Mouse (Mus musculus): ENCODE data around the gene Ssu72. TPM values are rescaled to one million over a fixed set of nuclear protein-coding genes. Genes with fewer than 3 reads are reported as not detected.

The Ssu72 gene
- total RNA-seq, 4 experiments from 2014 or later = 43.2 to 53.5 (median 51.2) TPM

Other genes starting within 250 kb of the Ssu72 start
- gene Tmem52, start 235.7 kb upstream of the Ssu72 start, total RNA-seq (2022) = 1 to 10 TPM; 4.2 to 9.6 (median 6.2) TPM
- gene Gnb1, start 213.4 kb upstream of the Ssu72 start, total RNA-seq (2022) = 100 to 1,000 TPM; 136 to 150 (median 142) TPM
- gene Nadk, start 142.4 kb upstream of the Ssu72 start, total RNA-seq (2022) = 10 to 100 TPM; 23.8 to 30.2 (median 29.1) TPM
- 1 to 10 TPM; 6.2 to 7.8 (median 6.9) TPM for gene Slc35e2, start 103.4 kb upstream of the Ssu72 start, total RNA-seq (2022)
- gene Cdk11b, start 79.9 kb upstream of the Ssu72 start, total RNA-seq (2022) = 10 to 100 TPM; 29.2 to 37.0 (median 30.2) TPM
- not detected for gene Gm10563, start 59.4 kb upstream of the Ssu72 start, total RNA-seq (2022)
- 1 to 10 TPM; 6.7 to 9.0 (median 7.4) TPM for gene Mmp23, start 51.4 kb upstream of the Ssu72 start, total RNA-seq (2022)
- 10 to 100 TPM; 25.4 to 30.1 (median 27.1) TPM for gene Mib2, start 35.6 kb upstream of the Ssu72 start, total RNA-seq (2022)
- 1 to 10 TPM in 3 of 4 experiments, under 1 TPM in 1; 0.98 to 2.4 (median 1.3) TPM for gene Fndc10, start 10.5 kb upstream of the Ssu72 start, total RNA-seq (2022)
- gene Tmem240, start 30.0 kb downstream of the Ssu72 start, total RNA-seq (2022) = under 1 TPM in 3 of 4 experiments, not detected in 1; 0.11 to 0.81 (median 0.13) TPM
- 10 to 100 TPM; 34.9 to 45.7 (median 40.8) TPM for gene Atad3a, start 56.3 kb downstream of the Ssu72 start, total RNA-seq (2022)
- 1 to 10 TPM; 5.6 to 9.8 (median 8.1) TPM for gene Vwa1, start 69.9 kb downstream of the Ssu72 start, total RNA-seq (2022)
- 1 to 10 TPM in 1 of 4 experiments, under 1 TPM in 3; 0.66 to 1.1 (median 0.81) TPM for gene Tmem88b, start 81.1 kb downstream of the Ssu72 start, total RNA-seq (2022)
- not detected for gene Ankrd65, start 85.6 kb downstream of the Ssu72 start, total RNA-seq (2022)
- 10 to 100 TPM; 78.5 to 86.8 (median 80.6) TPM for gene Mrpl20, start 98.1 kb downstream of the Ssu72 start, total RNA-seq (2022)
- 10 to 100 TPM; 20.3 to 30.7 (median 26.2) TPM for gene Ccnl2, start 107.7 kb downstream of the Ssu72 start, total RNA-seq (2022)
- gene Aurkaip1, start 126.5 kb downstream of the Ssu72 start, total RNA-seq (2022) = 100 to 1,000 TPM; 112 to 128 (median 117) TPM
- 10 to 100 TPM; 19.7 to 30.4 (median 24.4) TPM for gene Mxra8, start 134.9 kb downstream of the Ssu72 start, total RNA-seq (2022)
- gene Dvl1, start 142.6 kb downstream of the Ssu72 start, total RNA-seq (2022) = 10 to 100 TPM; 41.3 to 50.7 (median 49.8) TPM
- gene Tas1r3, start 158.6 kb downstream of the Ssu72 start, total RNA-seq (2022) = under 1 TPM; 0.17 to 0.19 (median 0.19) TPM
- gene Cptp, start 164.6 kb downstream of the Ssu72 start, total RNA-seq (2022) = 1 to 10 TPM; 7.3 to 9.9 (median 8.6) TPM
- gene Ints11, start 164.7 kb downstream of the Ssu72 start, total RNA-seq (2022) = 10 to 100 TPM; 13.9 to 14.5 (median 14.1) TPM
- 10 to 100 TPM in 3 of 4 experiments, 1 to 10 TPM in 1; 9.6 to 11.9 (median 10.9) TPM for gene Pusl1, start 187.0 kb downstream of the Ssu72 start, total RNA-seq (2022)
- 10 to 100 TPM in 2 of 4 experiments, 1 to 10 TPM in 2; 9.5 to 13.8 (median 10.9) TPM for gene Acap3, start 187.0 kb downstream of the Ssu72 start, total RNA-seq (2022)
- 10 to 100 TPM; 46.5 to 51.6 (median 49.3) TPM for gene Ube2j2, start 239.0 kb downstream of the Ssu72 start, total RNA-seq (2022)